Mouse (Mus musculus) intestine, embryonic 15.5 days (tissue): ENCODE results near the gene Smim11. TPM values are rescaled to one million over a fixed set of nuclear protein-coding genes. Genes with fewer than 3 reads are reported as not detected.

ENCODE experiments used
- ATAC-seq: fragments of 200-750 bp; cut with Nextera tagmentation; 2 replicates; pipeline ENCODE4 v1.8.0; 2017; ENCODE audit warnings: moderate TSS enrichment, moderate library complexity
- H3K27ac ChIP-seq: fragments of 300-500 bp; sonication (generic); 2 replicates; pipeline ENCODE4 v1.5.1; 2015; ENCODE audit warnings: mild to moderate bottlenecking, inconsistent platforms
- H3K27me3 ChIP-seq: fragments of 300-500 bp; sonication (generic); replicated peaks from 2 replicates; pipeline ENCODE4 v1.6.1; 2015; ENCODE audit warnings: inconsistent platforms
- H3K36me3 ChIP-seq: fragments of 300-500 bp; sonication (generic); 2 replicates; pipeline ENCODE4 v1.6.1; 2015; ENCODE audit warnings: inconsistent platforms
- H3K4me1 ChIP-seq: fragments of 300-500 bp; sonication (generic); replicated peaks from 2 replicates; pipeline ENCODE4 v1.6.1; 2015; ENCODE audit warnings: inconsistent platforms
- H3K4me2 ChIP-seq: fragments of 300-500 bp; sonication (generic); replicated peaks from 2 replicates; pipeline ENCODE4 v1.6.1; 2015; ENCODE audit warnings: mild to moderate bottlenecking, inconsistent platforms
- H3K4me3 ChIP-seq: fragments of 300-500 bp; sonication (generic); replicated peaks from 2 replicates; pipeline ENCODE4 v1.5.1; 2015; ENCODE audit warnings: inconsistent platforms
- H3K9ac ChIP-seq: fragments of 300-500 bp; sonication (generic); 2 replicates; pipeline ENCODE4 v1.6.1; 2015; ENCODE audit warnings: inconsistent platforms
- H3K9me3 ChIP-seq: fragments of 300-500 bp; sonication (generic); 2 replicates; pipeline ENCODE4 v1.6.1; 2016; ENCODE audit warnings: inconsistent platforms
- WGBS: fragments of 180-500 bp; shearing (Covaris S2); methylation state at CpG from one replicate; pipeline ENCODE4 v1.1.7; 2015; 5-methylcytosine and 5-hydroxymethylcytosine counted together
- polyA plus RNA-seq: library from polyadenylated mRNA; unstranded; fragments of >200 nt; fragmentation: Nextera tagmentation; extraction: Ambion mirVana; gene quantifications from 2 replicates; pipeline ENCODE4 v1.2.1, GENCODE M21; 2015

Gene Smim11
- polyA plus RNA-seq, 1 experiment from 2014 or later: 128 TPM

DNA sequence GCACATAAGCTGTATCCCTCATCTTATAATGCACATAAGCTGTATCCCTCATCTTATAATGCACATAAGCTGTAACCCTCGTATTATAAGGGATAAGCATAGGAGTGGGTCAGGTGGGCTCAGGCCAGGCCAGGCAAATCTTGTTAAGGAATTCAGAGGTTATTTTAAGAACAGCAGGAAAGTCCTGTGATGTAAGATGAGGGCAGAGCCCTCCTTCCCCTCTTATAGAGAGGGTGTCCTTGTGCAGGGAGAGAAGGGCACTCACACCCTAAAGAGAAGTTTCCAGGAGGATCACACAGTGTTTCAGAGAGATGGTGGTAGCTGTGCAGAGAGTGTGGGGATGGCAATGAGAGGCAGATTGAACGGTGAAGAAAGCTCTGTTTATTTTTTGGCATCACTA lies 5.8 kb upstream of the Smim11 start:
- no peak overlapping the region for H3K4me2 ChIP-seq
- H3K4me1 ChIP-seq: no peaks in the 10 kb centered on the region
- no peaks in the 10 kb centered on the region for H3K9me3 ChIP-seq
- H3K4me3 ChIP-seq: no peak overlapping the region
- 65% methylated on average over 2 of the region's 2 CpGs for WGBS
- no peaks in the 10 kb centered on the region for H3K27me3 ChIP-seq
- ATAC-seq: no peak
- H3K36me3 ChIP-seq: no peaks in the 10 kb centered on the region
- no peak overlapping the region for H3K9ac ChIP-seq
- no peak overlapping the region for H3K27ac ChIP-seq

DNA sequence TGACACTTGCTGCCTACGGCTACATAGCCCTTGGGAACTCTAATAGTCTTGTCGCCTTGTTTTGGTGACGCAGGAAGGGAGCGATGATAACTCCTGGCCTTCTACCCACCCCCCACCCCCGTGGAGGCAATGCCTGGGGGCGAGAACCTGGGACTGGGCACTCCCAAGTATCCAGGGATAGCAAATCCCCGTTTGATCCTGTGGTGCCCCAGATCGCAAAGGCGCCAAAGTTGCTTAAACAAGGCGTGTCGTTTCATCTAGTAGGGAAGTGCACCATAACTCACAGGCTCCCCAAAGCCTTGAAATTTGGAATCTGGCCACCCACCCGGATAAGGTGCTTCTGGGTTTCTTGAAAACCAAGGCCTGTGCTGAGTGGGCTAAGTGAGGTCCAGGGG lies 323 bp downstream of the Smim11 start:
- H3K4me2 ChIP-seq: peak overlapping the region; percentile 81
- peak; percentile 75 for ATAC-seq
- H3K4me3 ChIP-seq: peak overlapping the region; percentile 64
- no peaks in the 10 kb centered on the region for H3K27me3 ChIP-seq
- H3K27ac ChIP-seq: peak overlapping the region; percentile 67; the same call in 1 of the 2 replicates
- H3K4me1 ChIP-seq: peaks cover 9% of the 10 kb centered on the region; the same call in 1 of the 2 replicates
- H3K9me3 ChIP-seq: no peaks in the 10 kb centered on the region
- H3K9ac ChIP-seq: peak overlapping the region; percentile 71
- WGBS: under 1% methylated on average over 12 of the region's 12 CpGs
- H3K36me3 ChIP-seq: peaks cover 7% of the 10 kb centered on the region; the same call in 1 of the 2 replicates

DNA sequence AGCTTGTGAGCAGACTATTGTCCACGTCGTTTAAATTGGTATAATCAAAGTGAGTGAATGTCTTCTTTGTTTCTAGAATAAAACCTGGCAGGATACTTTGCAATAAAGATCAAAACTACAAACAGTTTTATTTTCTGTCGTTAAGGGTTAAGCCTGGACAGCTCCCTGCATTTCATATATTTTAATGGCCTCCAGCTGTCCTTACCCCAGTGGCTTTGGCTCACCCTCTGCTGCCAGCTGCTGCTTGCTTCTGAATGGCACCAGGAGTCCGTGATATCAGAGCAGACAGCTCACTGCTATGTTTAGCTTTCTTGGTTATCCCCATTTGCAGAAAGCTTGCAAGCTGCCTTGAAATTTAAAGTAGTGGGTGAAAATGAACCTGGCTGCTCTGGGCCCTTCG lies 903 bp downstream of the Smim11 start:
- Histone ChIP-seq H3K4me2 (peak overlapping the region; percentile 81), H3K27ac (0 out of 2 replicates have a peak overlapping the region, but pooled peaks have one; percentile 67), H3K9me3 (no peaks in the 10 kb centered on the region), H3K27me3 (no peaks in the 10 kb centered on the region), H3K4me3 (peak overlapping the region; percentile 64), H3K4me1 (peaks cover 9% of the 10 kb centered on the region; the same call in 1 of the 2 replicates), H3K9ac (peak overlapping the region; percentile 71), H3K36me3 (peaks cover 12% of the 10 kb centered on the region; the same call in 1 of the 2 replicates)
- no peak for ATAC-seq
- WGBS: 29% methylated on average over 5 of the region's 5 CpGs

DNA sequence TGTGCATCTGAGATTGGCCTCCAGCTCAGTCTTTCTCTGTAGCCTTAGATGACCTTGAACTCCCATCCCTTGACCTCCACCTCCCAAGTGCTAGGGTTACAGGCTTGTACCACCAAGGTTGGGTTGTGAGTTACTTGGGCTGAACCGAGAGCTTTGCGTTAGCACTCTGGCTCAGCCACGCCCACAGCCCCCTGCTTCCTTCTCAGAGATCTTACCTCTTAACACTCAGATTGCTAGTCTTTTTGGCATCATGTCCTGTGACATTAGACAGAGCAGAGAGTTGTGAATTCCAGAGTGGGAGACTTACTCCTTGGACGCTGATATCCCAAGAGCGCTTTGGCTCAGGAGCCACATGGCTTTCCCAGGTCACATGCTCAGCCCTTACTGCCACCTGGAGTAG lies 1.4 kb downstream of the Smim11 start:
- WGBS: 53% methylated on average over 5 of the region's 5 CpGs
- Histone ChIP-seq H3K4me1 (peaks cover 9% of the 10 kb centered on the region; the same call in 1 of the 2 replicates), H3K36me3 (peaks cover 13% of the 10 kb centered on the region; the same call in 1 of the 2 replicates), H3K4me3 (no peak overlapping the region), H3K4me2 (peak overlapping the region; percentile 81), H3K27ac (no peak overlapping the region), H3K9me3 (no peaks in the 10 kb centered on the region), H3K27me3 (no peaks in the 10 kb centered on the region), H3K9ac (0 out of 2 replicates have a peak overlapping the region, but pooled peaks have one; percentile 71)
- no peak for ATAC-seq

DNA sequence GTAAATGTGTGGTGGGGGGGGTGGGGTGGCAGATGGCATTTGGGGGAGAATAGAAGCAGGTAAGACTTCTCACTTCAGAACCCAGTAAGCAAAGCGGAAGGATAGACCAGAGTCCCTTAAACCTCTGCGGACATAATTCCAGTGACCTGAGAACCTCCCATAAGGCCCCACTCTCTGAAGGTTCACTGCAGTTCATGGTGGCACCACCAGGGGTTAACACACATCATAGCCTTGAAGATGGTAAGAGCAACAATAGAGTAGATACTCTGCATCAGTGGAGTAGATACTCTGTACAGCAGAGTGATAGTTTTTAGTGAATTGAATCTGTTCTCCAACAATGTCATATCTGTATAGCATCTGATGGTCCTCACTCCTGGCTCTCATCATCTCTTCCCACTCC lies 4.4 kb downstream of the Smim11 start:
- Histone ChIP-seq H3K9me3 (no peaks in the 10 kb centered on the region), H3K27ac (no peak overlapping the region), H3K4me2 (no peak overlapping the region), H3K4me1 (peaks cover 9% of the 10 kb centered on the region; the same call in 1 of the 2 replicates), H3K27me3 (no peaks in the 10 kb centered on the region), H3K9ac (no peak overlapping the region), H3K4me3 (no peak overlapping the region), H3K36me3 (peaks cover 19% of the 10 kb centered on the region)
- 83% methylated on average over 2 of the region's 2 CpGs for WGBS
- no peak for ATAC-seq

DNA sequence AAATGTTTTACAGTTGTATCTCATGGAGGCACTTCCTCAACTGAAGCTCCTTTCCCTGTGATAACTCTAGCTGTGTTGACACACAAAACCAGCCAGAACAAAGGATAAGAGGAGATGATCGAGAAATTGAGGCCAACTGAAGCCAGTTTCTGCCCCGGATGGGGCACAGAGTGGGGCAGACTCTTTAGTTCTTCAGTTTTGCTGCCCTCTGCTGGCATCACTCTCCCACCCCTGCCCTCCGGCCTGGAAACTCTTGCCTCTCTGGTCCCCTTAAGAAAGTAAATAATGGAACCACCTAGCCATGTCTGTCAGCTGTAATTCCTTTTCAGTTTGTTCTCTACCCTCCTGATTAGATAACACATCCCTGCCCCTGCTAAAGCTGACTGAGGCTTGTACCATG lies 6.9 kb downstream of the Smim11 start:
- no peaks in the 10 kb centered on the region for H3K27me3 ChIP-seq
- 77% methylated on average over 3 of the region's 3 CpGs for WGBS
- H3K9me3 ChIP-seq: no peaks in the 10 kb centered on the region
- ATAC-seq: no peak
- no peak overlapping the region for H3K4me2 ChIP-seq
- H3K36me3 ChIP-seq: peaks cover 22% of the 10 kb centered on the region
- no peaks in the 10 kb centered on the region for H3K4me1 ChIP-seq
- no peak overlapping the region for H3K9ac ChIP-seq
- no peak overlapping the region for H3K27ac ChIP-seq
- no peak overlapping the region for H3K4me3 ChIP-seq

DNA sequence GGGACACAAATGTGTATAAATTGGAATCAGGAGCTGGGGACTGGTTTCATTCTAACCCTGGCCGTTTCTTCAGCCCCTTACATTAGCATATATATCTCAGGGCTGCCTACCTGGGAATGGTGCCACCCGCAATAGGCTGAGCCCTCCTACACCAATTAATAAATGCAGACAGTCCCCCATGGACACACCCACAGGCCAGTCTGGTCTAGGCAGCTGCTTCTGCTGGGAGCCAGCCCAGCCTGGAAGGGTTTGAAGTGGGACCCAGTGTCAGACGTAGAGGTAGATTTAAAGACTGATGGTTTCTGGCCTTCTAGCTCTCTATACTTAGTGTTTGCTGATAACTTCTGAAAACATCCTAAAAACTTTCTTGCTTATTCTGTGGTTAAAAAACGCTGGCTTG lies 8.0 kb downstream of the Smim11 start:
- H3K36me3 ChIP-seq: peaks cover 22% of the 10 kb centered on the region
- WGBS: 55% methylated on average over 4 of the region's 4 CpGs
- ATAC-seq: no peak

DNA sequence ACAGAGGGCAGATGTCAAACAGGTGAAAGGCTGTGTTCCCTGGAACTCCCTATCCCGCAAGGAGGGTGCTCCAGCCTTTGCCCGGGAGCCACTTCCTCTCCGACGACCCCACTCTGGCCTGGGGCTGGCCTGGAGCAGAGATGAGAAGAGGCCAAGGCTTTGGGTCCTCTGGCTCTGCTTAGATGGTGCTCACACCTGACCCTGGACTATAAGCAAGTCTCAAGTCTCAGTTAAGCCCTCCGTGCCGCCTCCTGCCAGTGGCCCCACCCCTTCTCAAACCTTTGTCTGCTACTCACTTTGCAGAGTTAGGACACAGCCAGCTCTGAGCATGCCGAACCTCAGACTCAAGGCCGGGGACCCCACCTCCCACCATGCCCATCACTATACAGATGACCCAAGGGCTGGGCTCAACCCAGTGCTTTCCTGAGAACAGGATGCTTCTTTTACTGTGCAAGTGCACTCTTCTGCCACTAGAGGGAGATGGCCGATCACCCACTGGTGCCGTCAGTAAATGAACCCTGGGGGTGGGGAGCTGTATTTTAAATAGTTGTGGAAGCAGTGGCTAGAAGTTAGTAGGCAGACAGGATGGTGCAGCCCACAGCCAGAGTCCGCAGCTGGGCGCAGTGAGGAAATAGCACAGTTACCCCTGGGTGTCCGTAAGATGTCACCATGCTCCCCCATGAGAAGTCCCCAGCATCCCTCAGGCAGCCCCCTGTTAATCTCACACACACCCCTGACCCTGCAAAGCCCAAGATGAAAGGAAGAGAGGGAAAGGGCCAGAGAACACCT lies 13.1 kb downstream of the Smim11 start:
- 46% methylated on average over 13 of the region's 13 CpGs for WGBS
- Histone ChIP-seq H3K27ac (no peak overlapping the region), H3K4me3 (no peak overlapping the region), H3K9me3 (no peaks in the 10 kb centered on the region), H3K4me1 (0 out of 2 replicates have a peak, but pooled peaks cover 3% of the 10 kb centered on the region), H3K27me3 (no peaks in the 10 kb centered on the region), H3K4me2 (no peak overlapping the region), H3K9ac (no peak overlapping the region), H3K36me3 (peaks cover 4% of the 10 kb centered on the region; the same call in 1 of the 2 replicates)
- peak; percentile 52 for ATAC-seq

More for the DNA sequence above, 8.0 kb downstream of the Smim11 start:
- no peaks in the 10 kb centered on the region for H3K9me3 ChIP-seq
- H3K4me1 ChIP-seq: no peaks in the 10 kb centered on the region
- no peak overlapping the region for H3K4me3 ChIP-seq
- H3K27ac ChIP-seq: no peak overlapping the region
- H3K4me2 ChIP-seq: no peak overlapping the region
- H3K27me3 ChIP-seq: no peaks in the 10 kb centered on the region
- H3K9ac ChIP-seq: no peak overlapping the region

DNA sequence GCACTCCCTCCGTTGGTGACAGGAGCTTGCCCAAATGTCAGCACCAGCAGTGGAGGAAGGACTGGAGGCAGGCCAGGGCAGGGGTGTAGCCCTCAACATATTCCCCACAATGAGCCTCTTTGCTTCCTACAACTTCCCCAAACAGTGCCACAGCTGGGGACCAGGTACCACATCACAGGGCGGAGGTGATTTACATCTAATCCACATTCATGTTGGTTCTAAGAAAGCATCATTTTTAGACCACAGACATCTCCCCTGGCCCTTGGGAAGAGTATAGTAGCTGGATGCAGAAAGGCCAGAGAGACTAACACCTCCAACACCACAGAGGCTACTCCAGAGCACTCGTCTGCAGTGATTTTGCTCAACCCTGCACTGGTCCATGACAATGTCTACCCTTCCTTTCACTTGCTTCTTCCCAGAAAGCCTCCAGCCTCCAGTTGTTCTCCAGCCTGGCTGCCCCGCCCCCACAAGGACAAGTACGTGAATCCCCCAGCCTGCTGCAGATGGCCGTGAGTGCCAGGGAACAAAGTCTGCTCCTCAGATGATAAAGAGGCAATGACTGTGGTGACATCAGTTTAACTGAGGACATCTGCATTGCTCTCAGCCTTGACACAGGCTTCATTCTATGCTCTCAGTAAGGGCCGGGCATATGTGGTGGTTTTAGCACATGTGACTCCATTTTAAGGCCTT lies 15.1 kb downstream of the Smim11 start:
- H3K4me3 ChIP-seq: no peak overlapping the region
- no peak overlapping the region for H3K27ac ChIP-seq
- no peak overlapping the region for H3K4me2 ChIP-seq
- H3K4me1 ChIP-seq: 0 out of 2 replicates have a peak, but pooled peaks cover 3% of the 10 kb centered on the region
- H3K36me3 ChIP-seq: peaks cover 4% of the 10 kb centered on the region; the same call in 1 of the 2 replicates
- no peaks in the 10 kb centered on the region for H3K9me3 ChIP-seq
- 71% methylated on average over 7 of the region's 7 CpGs for WGBS
- no peak overlapping the region for H3K9ac ChIP-seq
- ATAC-seq: peak; percentile 54
- H3K27me3 ChIP-seq: no peaks in the 10 kb centered on the region

DNA sequence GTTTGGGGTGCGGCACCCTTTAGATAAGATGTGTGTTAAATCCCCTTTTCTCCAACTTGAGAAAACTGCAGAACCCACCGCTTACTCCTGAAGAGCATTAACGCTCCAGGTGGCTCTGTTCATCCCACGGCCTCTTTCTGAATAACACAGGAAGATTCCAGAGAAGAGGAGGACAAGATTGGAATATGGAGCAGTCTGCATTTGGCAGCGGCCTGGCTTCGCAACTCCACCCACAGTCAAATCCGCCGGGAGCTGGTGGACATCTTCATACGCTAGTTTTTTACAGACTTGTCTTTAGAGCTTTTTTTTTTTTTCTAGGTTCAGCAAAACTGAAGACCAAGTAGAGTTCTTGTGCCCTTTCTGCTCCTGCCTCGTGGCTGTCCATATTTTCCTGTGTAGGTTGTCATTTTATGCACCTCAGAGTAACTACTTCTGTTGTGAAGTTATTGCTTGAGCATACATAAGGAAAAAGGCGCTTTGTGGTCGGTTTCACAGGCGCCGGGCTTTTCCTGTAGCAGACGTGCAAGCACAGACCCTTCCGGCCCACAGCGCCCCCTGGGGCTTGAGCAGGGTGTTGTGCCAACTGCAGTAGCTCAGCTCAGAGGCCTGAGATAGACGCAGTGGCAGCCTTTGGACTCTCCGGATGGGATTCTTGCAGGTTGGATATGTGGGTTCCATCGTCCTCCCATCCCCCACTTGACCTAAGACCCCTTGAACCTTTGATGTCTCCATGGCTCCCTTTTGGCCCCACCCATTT lies 18.4 kb downstream of the Smim11 start:
- Histone ChIP-seq H3K36me3 (no peaks in the 10 kb centered on the region), H3K4me1 (0 out of 2 replicates have a peak, but pooled peaks cover 3% of the 10 kb centered on the region), H3K9ac (no peak overlapping the region), H3K9me3 (no peaks in the 10 kb centered on the region), H3K27ac (no peak overlapping the region), H3K4me2 (no peak overlapping the region), H3K4me3 (no peak overlapping the region), H3K27me3 (no peaks in the 10 kb centered on the region)
- 64% methylated on average over 20 of the region's 20 CpGs for WGBS
- no peak for ATAC-seq

DNA sequence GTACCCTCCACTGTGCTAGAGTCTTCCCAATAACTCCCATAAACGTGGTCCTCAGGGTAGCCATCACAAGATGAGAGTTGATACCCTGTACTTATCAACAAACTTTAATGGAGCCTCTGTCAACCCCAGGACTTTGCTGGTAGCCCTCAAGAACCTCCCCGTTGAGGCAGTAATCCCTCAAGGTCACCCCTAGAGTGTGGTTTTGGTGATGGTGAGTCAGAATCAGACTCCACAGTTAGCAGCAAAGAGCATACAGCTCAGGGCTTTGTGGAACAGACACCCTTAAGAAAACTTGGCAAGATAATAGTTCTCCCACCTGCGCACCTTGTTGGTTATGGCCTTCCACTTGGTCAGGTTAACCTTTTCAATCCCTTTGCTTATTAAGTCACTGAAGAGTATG lies 19.3 kb downstream of the Smim11 start:
- WGBS: 85% methylated on average over 3 of the region's 3 CpGs
- Histone ChIP-seq H3K4me3 (no peak overlapping the region), H3K4me2 (no peak overlapping the region), H3K36me3 (no peaks in the 10 kb centered on the region), H3K4me1 (0 out of 2 replicates have a peak, but pooled peaks cover 2% of the 10 kb centered on the region), H3K9me3 (no peaks in the 10 kb centered on the region), H3K27ac (no peak overlapping the region), H3K27me3 (no peaks in the 10 kb centered on the region), H3K9ac (no peak overlapping the region)
- no peak for ATAC-seq

DNA sequence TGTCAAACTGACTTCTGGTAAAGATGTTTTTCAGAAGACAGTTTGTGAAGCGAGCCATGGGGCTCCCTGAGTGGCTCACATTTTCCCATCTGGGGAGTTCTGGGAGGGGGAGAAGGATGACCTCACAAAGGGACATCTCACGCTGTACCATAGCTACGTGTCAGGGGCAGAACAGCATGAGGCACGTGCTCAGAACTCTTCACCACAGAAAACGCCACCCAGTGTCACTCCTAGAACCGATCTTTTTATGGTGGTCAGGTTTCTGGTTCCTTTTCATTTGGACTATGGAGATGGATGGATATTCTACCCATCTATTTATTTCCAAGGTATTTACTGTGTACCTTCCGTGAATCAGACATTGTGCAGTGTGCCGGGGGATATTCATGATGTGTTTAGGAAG lies 20.3 kb downstream of the Smim11 start, which contains the start of gene Fam243:
Gene Fam243, minus strand, starts transcription at position 101 of the 400 bp plus-strand sequence.
- 91% methylated on average over 8 of the region's 8 CpGs for WGBS
- H3K27ac ChIP-seq: no peak within 1 kb of the TSS
- H3K4me1 ChIP-seq: 0 out of 2 replicates have a peak, but pooled peaks cover 2% of the 10 kb centered on the region
- H3K9ac ChIP-seq: no peak within 1 kb of the TSS
- H3K9me3 ChIP-seq: no peaks in the 10 kb centered on the region
- no peaks in the 10 kb centered on the region for H3K36me3 ChIP-seq
- H3K27me3 ChIP-seq: no peaks in the 10 kb centered on the region
- H3K4me2 ChIP-seq: no peak within 1 kb of the TSS
- no peak within 1 kb of the TSS for H3K4me3 ChIP-seq
- no peak for ATAC-seq
